Mouse (Mus musculus) limb, embryonic 14.5 days (tissue): ENCODE measurements at regions not wholly inside any gene's neighbourhood (a gene's known extent, or its start where the extent isn't known, plus 50 kb on each side); places are given as distances from the start of the nearest gene placed in this dataset.

Experiments
- ATAC-seq: fragments of 200-750 bp; cut with Nextera tagmentation; 2 replicates; pipeline ENCODE4 v1.8.0; 2017; ENCODE audit warnings: low read depth, moderate number of reproducible peaks, moderate TSS enrichment; ENCODE audit not compliant: low FRiP score
- DNase-seq: peaks from one replicate; pipeline ENCODE4 v3.0.0-alpha.2; 2015; ENCODE audit warnings: low spot score
- H3K27ac ChIP-seq: fragments of 300-500 bp; sonication (generic); replicated peaks from 2 replicates; pipeline ENCODE4 v1.5.1; 2014; ENCODE audit warnings: low read depth, mild to moderate bottlenecking, low read length, moderate library complexity, mixed read lengths
- H3K27me3 ChIP-seq: fragments of 300-500 bp; sonication (generic); 2 replicates; pipeline ENCODE4 v1.6.1; 2014; ENCODE audit warnings: low read length, mixed read lengths; ENCODE audit not compliant: control insufficient read depth, insufficient read depth
- H3K36me3 ChIP-seq: fragments of 300-500 bp; sonication (generic); 2 replicates; pipeline ENCODE4 v1.6.1; 2014; ENCODE audit warnings: mild to moderate bottlenecking, low read length, moderate library complexity, mixed read lengths; ENCODE audit not compliant: control insufficient read depth, insufficient read depth
- H3K4me1 ChIP-seq: fragments of 300-500 bp; sonication (generic); 2 replicates; pipeline ENCODE4 v1.6.1; 2014; ENCODE audit warnings: antibody characterized with exemption, low read length, mixed read lengths; ENCODE audit not compliant: control insufficient read depth, insufficient read depth
- H3K4me2 ChIP-seq: fragments of 300-500 bp; sonication (generic); replicated peaks from 2 replicates; pipeline ENCODE4 v1.6.1; 2014; ENCODE audit warnings: low read depth, mild to moderate bottlenecking, low read length, moderate library complexity; ENCODE audit not compliant: severe bottlenecking
- H3K4me3 ChIP-seq: fragments of 300-500 bp; sonication (generic); replicated peaks from 2 replicates; pipeline ENCODE4 v1.5.1; 2014; ENCODE audit warnings: low read length
- H3K9ac ChIP-seq: fragments of 300-500 bp; sonication (generic); 2 replicates; pipeline ENCODE4 v1.6.1; 2014; ENCODE audit warnings: mild to moderate bottlenecking, low read depth, low read length, moderate library complexity; ENCODE audit not compliant: severe bottlenecking
- H3K9me3 ChIP-seq: fragments of 300-500 bp; sonication (generic); 2 replicates; pipeline ENCODE4 v1.6.1; 2016; ENCODE audit warnings: low read length; ENCODE audit not compliant: control insufficient read depth
- POLR2A ChIP-seq: fragments of 200-500 bp; IDR thresholded peaks from 2 replicates; pipeline ENCODE4 v1.8.0; 2012; ENCODE audit warnings: inconsistent platforms, mild to moderate bottlenecking, moderate library complexity, borderline replicate concordance; ENCODE audit not compliant: insufficient read depth, insufficient read length; ENCODE audit errors: extremely low read depth
- WGBS: fragments of 180-500 bp; shearing (Covaris S2); extraction: QIAGEN DNeasy Blood & Tissue Kit; methylation state at CpG from one replicate; pipeline ENCODE4 v1.1.7; 2014; 5-methylcytosine and 5-hydroxymethylcytosine counted together

DNA sequence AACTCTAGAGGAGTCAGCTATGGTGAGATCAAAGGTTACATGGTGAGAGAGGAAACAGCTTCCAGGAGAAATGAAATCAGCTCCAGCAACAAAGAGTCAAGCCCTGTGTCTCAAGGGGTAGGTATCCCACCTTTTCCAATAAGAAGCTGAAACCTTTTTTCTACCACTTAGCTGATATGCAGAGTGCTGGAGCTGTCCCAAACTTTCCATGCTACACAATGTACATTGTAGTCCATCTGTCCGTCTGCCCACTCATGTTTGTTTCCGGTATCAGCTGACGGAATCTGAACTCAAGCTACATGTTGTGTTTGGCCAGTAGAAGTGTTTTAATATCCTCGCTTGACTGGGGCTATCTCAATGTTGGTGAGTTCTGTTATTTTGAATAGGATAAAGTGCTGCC is 83.6 kb upstream of the Ngf start:
- no peak for ATAC-seq

DNA sequence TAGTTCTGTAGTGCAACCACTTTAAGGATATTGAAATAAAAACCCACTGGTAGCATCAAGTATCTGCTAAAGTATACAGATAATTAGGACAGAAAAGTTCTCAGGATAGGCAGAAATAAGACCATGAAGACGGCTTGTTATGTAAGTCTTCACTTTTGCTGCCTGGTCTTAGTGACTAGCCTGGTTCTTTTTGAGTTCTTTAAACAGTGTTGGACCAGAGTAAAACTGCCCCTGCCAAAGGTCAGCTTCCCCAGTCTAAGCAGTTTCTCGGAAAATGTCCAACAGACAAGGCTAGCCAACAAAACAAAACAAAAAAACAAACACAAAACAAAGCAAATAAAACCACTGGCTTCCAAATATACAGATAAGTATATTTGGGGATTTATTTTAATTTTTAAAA is 85.1 kb upstream of the Ngf start:
- no peak for TF ChIP-seq POLR2A
- H3K9ac ChIP-seq = no peak overlapping the region
- WGBS = 78% methylated on average over 2 of the region's 2 CpGs
- no peaks in the 10 kb centered on the region for H3K9me3 ChIP-seq
- H3K4me1 ChIP-seq = no peaks in the 10 kb centered on the region
- H3K4me3 ChIP-seq = no peak overlapping the region
- H3K4me2 ChIP-seq = no peak overlapping the region
- no peaks in the 10 kb centered on the region for H3K27me3 ChIP-seq
- H3K36me3 ChIP-seq = no peaks in the 10 kb centered on the region
- H3K27ac ChIP-seq = no peak overlapping the region
- no peak for ATAC-seq
- DNase-seq = no peak

More for the DNA sequence above, 83.6 kb upstream of the Ngf start:
- Histone ChIP-seq H3K9me3 (no peaks in the 10 kb centered on the region), H3K27me3 (no peaks in the 10 kb centered on the region), H3K4me2 (no peak overlapping the region), H3K4me3 (no peak overlapping the region), H3K27ac (no peak overlapping the region), H3K36me3 (no peaks in the 10 kb centered on the region), H3K9ac (no peak overlapping the region), H3K4me1 (no peaks in the 10 kb centered on the region)
- TF ChIP-seq POLR2A = no peak
- 95% methylated on average over 4 of the region's 4 CpGs for WGBS
- no peak for DNase-seq

DNA sequence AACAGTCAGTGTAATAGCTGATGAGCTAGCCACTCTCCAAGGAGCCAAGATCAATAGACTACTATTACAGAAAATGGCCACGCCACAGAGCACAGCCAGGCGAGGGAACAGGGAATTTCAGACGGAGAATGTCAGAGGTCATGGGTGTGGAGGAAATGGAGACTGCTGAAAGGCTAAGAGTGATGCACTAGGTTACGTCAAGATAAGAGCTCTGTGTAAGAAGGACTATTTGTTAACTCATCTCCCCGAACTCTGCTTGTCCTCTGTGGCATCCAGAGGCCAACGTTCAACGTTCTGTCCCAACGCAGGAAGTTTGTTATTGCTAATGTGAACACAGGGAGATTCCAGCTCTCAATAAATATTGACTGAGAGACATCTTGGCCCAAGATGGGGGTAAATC is 86.0 kb upstream of the Ngf start:
- ATAC-seq = no peak
- H3K27me3 ChIP-seq = no peaks in the 10 kb centered on the region
- no peak overlapping the region for H3K9ac ChIP-seq
- no peaks in the 10 kb centered on the region for H3K36me3 ChIP-seq
- DNase-seq = no peak
- no peak overlapping the region for H3K4me3 ChIP-seq
- no peak for TF ChIP-seq POLR2A
- no peak overlapping the region for H3K4me2 ChIP-seq
- H3K9me3 ChIP-seq = no peaks in the 10 kb centered on the region
- WGBS = 82% methylated on average over 8 of the region's 8 CpGs
- H3K4me1 ChIP-seq = no peaks in the 10 kb centered on the region
- no peak overlapping the region for H3K27ac ChIP-seq

DNA sequence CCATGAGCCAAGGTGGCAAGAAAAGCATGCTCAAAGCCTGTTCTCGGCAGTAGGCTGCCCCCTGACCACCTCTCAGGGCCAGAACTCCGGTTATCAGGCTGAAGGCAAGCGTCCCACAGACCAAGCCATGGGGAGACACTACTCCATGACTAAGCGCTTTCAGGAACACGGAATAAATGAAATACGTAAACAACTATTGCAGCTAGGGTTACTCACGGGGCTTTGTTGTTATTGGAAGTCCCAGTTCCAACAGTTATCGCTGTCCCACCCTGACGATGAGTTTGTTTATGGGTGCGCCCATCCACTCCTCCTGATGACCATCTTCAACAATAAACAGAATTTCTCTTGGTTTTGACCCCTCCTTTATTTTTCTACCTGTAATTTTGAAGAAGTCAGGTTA is 88.0 kb upstream of the Ngf start:
- Histone ChIP-seq H3K4me2 (no peak overlapping the region), H3K36me3 (no peaks in the 10 kb centered on the region), H3K4me1 (0 out of 2 replicates have a peak, but pooled peaks cover under 1% of the 10 kb centered on the region), H3K27ac (no peak overlapping the region), H3K9me3 (no peaks in the 10 kb centered on the region), H3K27me3 (no peaks in the 10 kb centered on the region), H3K4me3 (no peak overlapping the region), H3K9ac (no peak overlapping the region)
- WGBS = 93% methylated on average over 10 of the region's 10 CpGs
- DNase-seq (no peak), ATAC-seq (no peak)
- no peak for TF ChIP-seq POLR2A

DNA sequence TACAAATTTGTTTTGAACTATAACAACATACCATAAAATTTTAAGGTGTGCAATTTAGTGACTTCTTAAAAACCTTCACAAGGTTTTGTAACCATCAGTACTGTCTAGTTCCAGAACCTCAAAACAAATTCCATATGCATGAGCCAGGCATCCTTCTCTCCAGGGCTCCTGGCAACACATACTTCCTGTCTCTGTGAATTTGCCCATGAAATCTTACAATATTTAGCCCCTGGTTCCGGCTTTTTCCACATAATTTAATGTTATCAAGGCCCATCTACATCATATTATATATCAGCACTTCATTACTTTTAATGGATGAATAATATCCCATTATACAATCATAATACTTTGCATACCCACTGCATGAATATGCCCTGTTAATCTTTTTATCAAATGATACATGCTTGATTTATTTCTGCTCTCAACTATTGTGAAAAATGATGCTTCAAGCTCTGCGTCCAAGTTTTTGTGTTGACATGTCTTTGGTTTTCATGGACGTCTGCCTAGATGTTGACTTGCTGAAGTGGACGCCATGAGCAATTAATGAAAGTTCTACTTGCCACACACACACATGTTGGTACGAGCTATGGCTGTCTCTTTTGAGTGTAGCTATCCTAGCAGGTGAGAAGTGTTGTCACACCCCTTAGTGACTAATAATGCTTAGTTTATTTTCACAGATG is 95.2 kb upstream of the Ngf start:
- 0 out of 2 replicates have a peak, but pooled peaks cover 3% of the 10 kb centered on the region for H3K4me1 ChIP-seq
- H3K4me3 ChIP-seq = no peak overlapping the region
- H3K9ac ChIP-seq = no peak overlapping the region
- TF ChIP-seq POLR2A = no peak
- no peak for ATAC-seq
- H3K36me3 ChIP-seq = no peaks in the 10 kb centered on the region
- 77% methylated on average over 5 of the region's 5 CpGs for WGBS
- H3K27me3 ChIP-seq = no peaks in the 10 kb centered on the region
- H3K27ac ChIP-seq = no peak overlapping the region
- DNase-seq = no peak
- no peak overlapping the region for H3K4me2 ChIP-seq
- no peaks in the 10 kb centered on the region for H3K9me3 ChIP-seq
